Mouse (Mus musculus) cerebellum, adult 11-12 months (tissue): ENCODE measurements around the gene Col28a1.

Experiments
- DNase-seq: peaks from one replicate; pipeline ENCODE4 v3.0.0; 2022

Gene Col28a1

GRCm38 (mm10) chr6:8118577-8118976 is 73.8 kb downstream of the Col28a1 start:
- no peak for DNase-seq

- no peak for DNase-seq
Measured at GRCm38 (mm10) chr6:8105870-8106706, 86.3 kb downstream of the Col28a1 start.

GRCm38 (mm10) chr6:8101224-8101623 is 91.2 kb downstream of the Col28a1 start:
- no peak for DNase-seq

GRCm38 (mm10) chr6:8095856-8096255 is 96.6 kb downstream of the Col28a1 start:
- DNase-seq: peak; percentile 82

- DNase-seq: no peak
Measured at GRCm38 (mm10) chr6:8094160-8094953, 98.1 kb downstream of the Col28a1 start.

- no peak for DNase-seq
Measured at GRCm38 (mm10) chr6:8093556-8093955, 98.9 kb downstream of the Col28a1 start.

- DNase-seq: no peak
Measured at GRCm38 (mm10) chr6:8086847-8087246, 105.6 kb downstream of the Col28a1 start.

- no peak for DNase-seq
Measured at GRCm38 (mm10) chr6:8084806-8085205, 107.6 kb downstream of the Col28a1 start.

GRCm38 (mm10) chr6:8083196-8083595 is 109.2 kb downstream of the Col28a1 start:
- DNase-seq: no peak

- no peak for DNase-seq
Measured at GRCm38 (mm10) chr6:8077572-8078146, 114.8 kb downstream of the Col28a1 start.

GRCm38 (mm10) chr6:8074914-8075313 is 117.5 kb downstream of the Col28a1 start:
- no peak for DNase-seq

GRCm38 (mm10) chr6:8068979-8069378 is 123.4 kb downstream of the Col28a1 start:
- DNase-seq: no peak

GRCm38 (mm10) chr6:8068394-8068793 is 124.0 kb downstream of the Col28a1 start:
- no peak for DNase-seq

GRCm38 (mm10) chr6:8067124-8067523 is 125.3 kb downstream of the Col28a1 start:
- no peak for DNase-seq

- DNase-seq: peak; percentile 6
Measured at GRCm38 (mm10) chr6:8066208-8066607, 126.2 kb downstream of the Col28a1 start.

GRCm38 (mm10) chr6:8059199-8059598 is 133.2 kb downstream of the Col28a1 start:
- no peak for DNase-seq

- DNase-seq: no peak
Measured at GRCm38 (mm10) chr6:8048216-8048615, 144.2 kb downstream of the Col28a1 start.

GRCm38 (mm10) chr6:8046446-8046845 is 146.0 kb downstream of the Col28a1 start:
- DNase-seq: no peak

- DNase-seq: no peak
Measured at GRCm38 (mm10) chr6:8045825-8046224, 146.6 kb downstream of the Col28a1 start.

GRCm38 (mm10) chr6:8028711-8029110 is 163.7 kb downstream of the Col28a1 start:
- DNase-seq: no peak

- DNase-seq: no peak
Measured at GRCm38 (mm10) chr6:8025332-8026129, 166.9 kb downstream of the Col28a1 start.

- no peak for DNase-seq
Measured at GRCm38 (mm10) chr6:8023527-8023926, 168.9 kb downstream of the Col28a1 start.

- no peak for DNase-seq
Measured at GRCm38 (mm10) chr6:7994736-7995135, 197.7 kb downstream of the Col28a1 start.
